Comparison of ENCODE assay signal across 13 mouse cellular contexts in the genomic region with DNA sequence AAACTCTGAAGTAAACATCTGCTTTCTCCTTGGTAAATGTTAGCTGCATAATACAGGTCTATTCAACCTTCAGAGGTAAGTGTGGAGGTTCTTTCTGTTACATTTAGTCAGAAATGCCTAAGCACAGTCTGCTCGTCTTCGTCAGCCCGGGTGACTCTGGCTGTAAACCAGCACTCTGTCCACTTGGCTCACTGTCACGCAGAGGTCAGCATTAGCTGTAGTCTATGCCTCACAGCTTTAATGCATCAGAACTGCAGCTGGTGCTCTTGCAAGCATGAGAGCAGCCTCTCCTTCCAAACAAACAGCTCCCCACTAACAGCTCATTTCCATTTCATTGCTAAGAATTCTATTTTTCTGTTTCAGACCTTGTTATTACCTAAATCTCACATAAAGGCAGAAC. TPM values are rescaled to one million over a fixed set of nuclear protein-coding genes. Genes with fewer than 3 reads are reported as not detected.
A peak's percentile ranks its signal among the peaks of the same experiment; 100 is the strongest.
DNase-seq lines count a peak whose midpoint lies in the region; ATAC-seq and TF ChIP-seq lines count a peak whose summit lies in the region.
"Had no signal": no experiment of that assay in that cellular context is flagged by ENCODE, and none has a peak within 500 bp of the region (broad histone marks: within the 10 kb centered on the region; RNA-seq: fewer than 3 reads in every experiment).

No protein-coding gene starts in this region.

- H3K9ac ChIP-seq in heart, adult 2 months (ENCODE audit: low read depth, low read length) = no peak overlapping the region
- no peak overlapping the region for H3K9ac ChIP-seq in midbrain, postnatal 0 days (replicated peaks; ENCODE audit: low read length, poor library complexity, severe bottlenecking)
- H3K9ac ChIP-seq in midbrain, embryonic 16.5 days (ENCODE audit: low read depth, low read length) = no peak overlapping the region
- H3K9ac ChIP-seq: kidney, embryonic 15.5 days had no signal

- no peaks in the 10 kb centered on the region for H3K9me3 ChIP-seq in heart, embryonic 10.5 days
- no peaks in the 10 kb centered on the region for H3K9me3 ChIP-seq in midbrain, postnatal 0 days (ENCODE audit: low read length)
- no peaks in the 10 kb centered on the region for H3K9me3 ChIP-seq in midbrain, embryonic 16.5 days (replicated peaks; ENCODE audit: control insufficient read depth, low read length, poor library complexity, severe bottlenecking)
- H3K9me3 ChIP-seq: kidney, embryonic 15.5 days had no signal

- H3K27ac ChIP-seq in heart, adult 2 months = no peak overlapping the region
- no peak overlapping the region for H3K27ac ChIP-seq in heart, embryonic 10.5 days
- no peak overlapping the region for H3K27ac ChIP-seq in midbrain, postnatal 0 days (ENCODE audit: low read depth, low read length)
- H3K27ac ChIP-seq in midbrain, embryonic 16.5 days (ENCODE audit: low read length) = no peak overlapping the region
- H3K27ac ChIP-seq: kidney, embryonic 15.5 days; macrophage had no signal

- peak; percentile 34 to 44 for DNase-seq in heart, adult 2 months
- DNase-seq in heart, embryonic 10.5 days (ENCODE audit: low spot score) = no peak
- DNase-seq in midbrain, postnatal 0 days (ENCODE audit: low spot score) = peak; percentile 15
- DNase-seq in heart, postnatal 36 days = peak; percentile 22 to 35
- no peak for DNase-seq in frontal cortex, adult 2 months (ENCODE audit: extremely low spot score in 1 of 2, low spot score in 1 of 2)
- DNase-seq in frontal cortex, postnatal 10 days (ENCODE audit: low spot score in 2 of 2) = no peak
- DNase-seq: cerebellum, adult 18-20 months had no signal

- WGBS in heart, adult 2 months = 49% methylated on average over 4 of the region's 4 CpGs
- 78% methylated on average over 4 of the region's 4 CpGs for WGBS in heart, embryonic 10.5 days
- WGBS in midbrain, postnatal 0 days = 88% methylated on average over 4 of the region's 4 CpGs
- 86% methylated on average over 4 of the region's 4 CpGs for WGBS in midbrain, embryonic 16.5 days

- H3K36me3 ChIP-seq in heart, adult 2 months (ENCODE audit: control insufficient read depth, insufficient read depth, low read length) = peaks cover 2% of the 10 kb centered on the region; the same call in 1 of the 2 replicates
- H3K36me3 ChIP-seq in heart, embryonic 10.5 days = peaks cover 34% of the 10 kb centered on the region
- H3K36me3 ChIP-seq in midbrain, postnatal 0 days (ENCODE audit: insufficient read depth, low read length) = peaks cover 3% of the 10 kb centered on the region; the same call in 1 of the 2 replicates
- H3K36me3 ChIP-seq in midbrain, embryonic 16.5 days (ENCODE audit: control insufficient read depth, insufficient read depth, low read length) = no peaks in the 10 kb centered on the region

- no peak for TF ChIP-seq POLR2A in heart, adult 2 months (IDR thresholded peaks at IDR 0.05; ENCODE audit: insufficient read depth, low read depth, low read length)

- no peaks in the 10 kb centered on the region for H3K4me1 ChIP-seq in heart, adult 2 months (ENCODE audit: control insufficient read depth, insufficient read depth, low read length)
- no peaks in the 10 kb centered on the region for H3K4me1 ChIP-seq in heart, embryonic 10.5 days
- H3K4me1 ChIP-seq in midbrain, postnatal 0 days (ENCODE audit: insufficient read depth, low read length) = no peaks in the 10 kb centered on the region
- no peaks in the 10 kb centered on the region for H3K4me1 ChIP-seq in midbrain, embryonic 16.5 days (ENCODE audit: control insufficient read depth, insufficient read depth, low read length)
- H3K4me1 ChIP-seq: kidney, embryonic 15.5 days had no signal

- intact Hi-C loops in heart, adult 2 months (cut with DNase I) = loop anchor here (5.0 kb wide), 1 partner anchor 60 kb away; no protein-coding TSS in a partner anchor
- intact Hi-C loops in heart, postnatal 36 days (cut with DNase I) = no loop called here

- TF ChIP-seq EP300 in heart, adult 2 months (IDR thresholded peaks at IDR 0.05; ENCODE audit: insufficient read depth, low read depth, low read length) = no peak

- no peak overlapping the region for H3K4me2 ChIP-seq in midbrain, postnatal 0 days (ENCODE audit: low read depth, low read length, poor library complexity, severe bottlenecking)
- H3K4me2 ChIP-seq in midbrain, embryonic 16.5 days (ENCODE audit: low read length) = no peak overlapping the region
- H3K4me2 ChIP-seq: kidney, embryonic 15.5 days had no signal

- TF ChIP-seq CTCF in heart, adult 2 months (IDR thresholded peaks at IDR 0.05) = no peak
- no peak for TF ChIP-seq CTCF in midbrain, postnatal 0 days (IDR thresholded peaks at IDR 0.05)

- ATAC-seq in midbrain, postnatal 0 days (ENCODE audit: low FRiP score) = no peak
- ATAC-seq in midbrain, embryonic 16.5 days = no peak
- no peak for ATAC-seq in erythroid progenitor cell, adult 5-6 weeks (replicated peaks; ENCODE audit: low FRiP score, poor library complexity, severe bottlenecking)

- H3K27me3 ChIP-seq in heart, adult 2 months (ENCODE audit: control insufficient read depth, insufficient read depth, low read length) = no peaks in the 10 kb centered on the region
- no peaks in the 10 kb centered on the region for H3K27me3 ChIP-seq in heart, embryonic 10.5 days (ENCODE audit: insufficient read depth, poor library complexity, severe bottlenecking)
- H3K27me3 ChIP-seq in midbrain, postnatal 0 days (ENCODE audit: insufficient read depth, low read length) = no peaks in the 10 kb centered on the region
- H3K27me3 ChIP-seq in midbrain, embryonic 16.5 days (ENCODE audit: control insufficient read depth, insufficient read depth, low read depth, low read length) = no peaks in the 10 kb centered on the region
- H3K27me3 ChIP-seq: kidney, embryonic 15.5 days had no signal

- H3K79me2 ChIP-seq in heart, adult 2 months (replicated peaks; ENCODE audit: control insufficient read depth, insufficient read depth, low read length) = no peaks in the 10 kb centered on the region

- H3K4me3 ChIP-seq in heart, adult 2 months = no peak overlapping the region
- no peak overlapping the region for H3K4me3 ChIP-seq in heart, embryonic 10.5 days
- no peak overlapping the region for H3K4me3 ChIP-seq in midbrain, postnatal 0 days (ENCODE audit: low read depth, low read length)
- H3K4me3 ChIP-seq in midbrain, embryonic 16.5 days (ENCODE audit: low read depth, low read length) = no peak overlapping the region
- H3K4me3 ChIP-seq: kidney, embryonic 15.5 days had no signal

RNA-seq across cellular contexts. Expression of a gene that starts 22.4 kb away (rescaled TPM):
- not detected for total RNA-seq in heart, adult 2 months (2021)
- polyA plus RNA-seq in heart, adult 2 months (2012; rRNA removed) = 0.08 and 0.18 TPM in 2 replicates
- polyA plus RNA-seq in heart, embryonic 10.5 days (2016; fragmentation: Nextera tagmentation; extraction: Ambion mirVana) = 0.20 and 0.25 TPM in 2 replicates
- not detected in 2 replicates for total RNA-seq in midbrain, postnatal 0 days (2014; rRNA removed)
- polyA plus RNA-seq in midbrain, postnatal 0 days (2015; fragmentation: Nextera tagmentation; extraction: Ambion mirVana) = 0.09 TPM in 1 of 2 replicates, not detected in the other
- polyA plus RNA-seq in midbrain, embryonic 16.5 days (2015; fragmentation: Nextera tagmentation; extraction: Ambion mirVana) = 0.10 and 0.16 TPM in 2 replicates
- total RNA-seq in heart, postnatal 36 days (2021) = not detected
- polyA plus RNA-seq in frontal cortex, adult 2 months (2012; rRNA removed) = not detected in 2 replicates
- total RNA-seq in erythroid progenitor cell, adult 5-6 weeks (2015; ENCODE audit: low replicate concordance) = not detected in 2 replicates
- 1.0 TPM in 1 of 2 replicates, not detected in the other for total RNA-seq in erythroid progenitor cell, adult 5-6 weeks (2017; ENCODE audit: low replicate concordance)
- total RNA-seq: MEL had no signal
- polyA plus RNA-seq: limb, embryonic 14.5 days; macrophage had no signal

Comparison
In these comparisons a context has a peak if more than half of its experiments do, and no peak if none do; other contexts are left out.
1. DNase-seq: peak in heart, adult 2 months (2 of 2), midbrain, postnatal 0 days (single experiment) and heart, postnatal 36 days (2 of 2); none in heart, embryonic 10.5 days (single experiment), frontal cortex, adult 2 months (0 of 2) and frontal cortex, postnatal 10 days (0 of 2).